Mouse (Mus musculus) layer of hippocampus, adult 9-10 months (tissue): ENCODE results near the gene Dpy30.

Source experiments
- DNase-seq: peaks from one replicate; pipeline ENCODE4 v3.0.0; 2022; ENCODE audit warnings: low spot score

Gene Dpy30

DNA sequence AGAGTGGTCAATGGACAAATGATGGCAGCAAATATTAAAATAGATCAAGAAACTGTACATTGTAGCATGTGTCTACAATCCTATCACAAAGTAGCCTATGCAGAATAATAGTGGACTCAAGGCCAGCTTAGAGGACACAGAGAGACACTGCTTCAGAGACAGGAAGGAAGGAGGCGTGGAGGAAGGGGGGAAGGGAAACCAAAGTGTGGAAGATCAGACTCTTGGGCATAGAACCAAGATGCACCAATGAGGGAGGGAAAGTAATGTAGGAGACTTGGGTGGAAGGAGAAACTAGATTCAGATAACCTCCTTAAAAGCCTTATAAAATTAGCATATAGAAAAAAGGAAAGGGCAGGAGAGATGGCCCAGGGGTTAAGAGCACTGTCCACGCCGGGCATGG lies 61.3 kb downstream of the Dpy30 start:
- no peak for DNase-seq
